Mouse (Mus musculus) megakaryocyte, embryonic 14.5 days (primary cell): ENCODE results near the gene Tfip11.

Experiments used
- FLI1 ChIP-seq: IDR thresholded peaks from 2 replicates; pipeline ENCODE4 v1.6.1; 2012; ENCODE audit warnings: low read length, inconsistent platforms, mixed read lengths
- GATA1 ChIP-seq: IDR thresholded peaks from 3 replicates; pipeline ENCODE4 v1.6.1; 2012; ENCODE audit warnings: mixed read lengths, low read length, inconsistent platforms, borderline replicate concordance

GRCm38 (mm10) chr5:112316468-112316867 lies 9.7 kb upstream of the Tfip11 start:
- TF ChIP-seq GATA1 (no peak), FLI1 (no peak)
